Mouse (Mus musculus): ENCODE measurements at regions not wholly inside any gene's neighbourhood (a gene's known extent, or its start where the extent isn't known, plus 50 kb on each side); places are given as distances from the start of the nearest gene placed in this dataset.

- no peak for ATAC-seq (ENCODE audit: poor library complexity, severe bottlenecking)
These were observed 697.7 kb downstream of the Cypt12 start for GRCm38 (mm10) chr3:18645927-18646326.

- no peak for ATAC-seq (ENCODE audit: poor library complexity, severe bottlenecking)
These were observed 705.3 kb downstream of the Cypt12 start for GRCm38 (mm10) chr3:18653557-18653956.

GRCm38 (mm10) chr3:18665738-18666137, 717.5 kb downstream of the Cypt12 start:
- ATAC-seq (ENCODE audit: poor library complexity, severe bottlenecking), result no peak

- no peak for ATAC-seq (ENCODE audit: poor library complexity, severe bottlenecking)
These were observed 719.5 kb downstream of the Cypt12 start for GRCm38 (mm10) chr3:18667726-18668125.

GRCm38 (mm10) chr3:18668936-18669335, 720.7 kb downstream of the Cypt12 start:
- ATAC-seq (ENCODE audit: poor library complexity, severe bottlenecking), result no peak

- no peak for ATAC-seq (ENCODE audit: poor library complexity, severe bottlenecking)
These were observed 722.0 kb downstream of the Cypt12 start for GRCm38 (mm10) chr3:18670203-18670700.

GRCm38 (mm10) chr3:18671681-18672080, 723.5 kb downstream of the Cypt12 start:
- ATAC-seq (ENCODE audit: poor library complexity, severe bottlenecking), result no peak

GRCm38 (mm10) chr3:18683346-18684101, 735.3 kb downstream of the Cypt12 start:
- no peak for ATAC-seq (ENCODE audit: poor library complexity, severe bottlenecking)

- ATAC-seq (ENCODE audit: poor library complexity, severe bottlenecking), result no peak
These were observed 747.0 kb downstream of the Cypt12 start for GRCm38 (mm10) chr3:18695113-18695792.

- ATAC-seq (ENCODE audit: poor library complexity, severe bottlenecking), result no peak
These were observed 748.9 kb downstream of the Cypt12 start for GRCm38 (mm10) chr3:18696981-18697660.

GRCm38 (mm10) chr3:18698106-18698505, 749.9 kb downstream of the Cypt12 start:
- no peak for ATAC-seq (ENCODE audit: poor library complexity, severe bottlenecking)

- no peak for ATAC-seq (ENCODE audit: poor library complexity, severe bottlenecking)
These were observed 757.0 kb downstream of the Cypt12 start for GRCm38 (mm10) chr3:18705165-18705564.

GRCm38 (mm10) chr3:18705756-18706155, 757.5 kb downstream of the Cypt12 start:
- ATAC-seq (ENCODE audit: poor library complexity, severe bottlenecking), result no peak

GRCm38 (mm10) chr3:18706356-18706755, 758.1 kb downstream of the Cypt12 start:
- no peak for ATAC-seq (ENCODE audit: poor library complexity, severe bottlenecking)

- no peak for ATAC-seq (ENCODE audit: poor library complexity, severe bottlenecking)
These were observed 759.5 kb downstream of the Cypt12 start for GRCm38 (mm10) chr3:18707730-18708129.

- no peak for ATAC-seq (ENCODE audit: poor library complexity, severe bottlenecking)
These were observed 763.5 kb downstream of the Cypt12 start for GRCm38 (mm10) chr3:18711661-18712060.

GRCm38 (mm10) chr3:18713986-18714385, 765.8 kb downstream of the Cypt12 start:
- ATAC-seq (ENCODE audit: poor library complexity, severe bottlenecking), result no peak

GRCm38 (mm10) chr3:18714968-18715630, 766.9 kb downstream of the Cypt12 start:
- no peak for ATAC-seq (ENCODE audit: poor library complexity, severe bottlenecking)

GRCm38 (mm10) chr3:18715776-18716175, 767.6 kb downstream of the Cypt12 start:
- ATAC-seq (ENCODE audit: poor library complexity, severe bottlenecking), result no peak

GRCm38 (mm10) chr3:18725507-18725906, 777.3 kb downstream of the Cypt12 start:
- no peak for ATAC-seq (ENCODE audit: poor library complexity, severe bottlenecking)

GRCm38 (mm10) chr3:18731251-18731650, 783.0 kb downstream of the Cypt12 start:
- ATAC-seq (ENCODE audit: poor library complexity, severe bottlenecking), result no peak

Data from megakaryocyte, adult 5-6 weeks (primary cell).